Mouse (Mus musculus) 3134 (cell line): ENCODE data around the gene Txnrd2.

Experiments used
- DNase-seq: peaks from one replicate; pipeline ENCODE4 v3.0.0-alpha.2; 2011; ENCODE audit warnings: low spot score; ENCODE audit not compliant: insufficient read length; ENCODE audit errors: extremely low read depth

Gene Txnrd2

DNA sequence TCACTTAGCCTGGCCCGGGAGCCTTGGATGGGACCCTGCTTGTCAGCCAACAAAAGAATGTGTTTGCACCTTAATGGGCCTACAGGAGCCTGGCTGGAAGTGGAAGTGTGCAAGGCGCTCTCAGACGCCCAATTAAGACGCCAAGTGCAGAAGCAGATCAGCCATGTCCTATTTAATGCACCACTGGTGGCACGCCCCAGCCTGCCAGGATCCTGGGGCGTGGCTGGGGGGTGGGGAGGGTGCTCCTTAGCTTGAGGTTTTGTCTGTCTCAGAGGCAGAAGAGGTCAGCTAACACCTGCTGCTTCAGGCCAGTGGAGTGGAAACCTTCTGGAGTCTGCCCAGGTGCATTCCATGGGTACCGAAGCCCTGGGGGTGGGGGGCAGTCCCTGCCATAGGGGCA is 53.5 kb downstream of the Txnrd2 start:
- DNase-seq: peak; percentile 42

- DNase-seq: no peak
These were observed 54.8 kb downstream of the Txnrd2 start for GRCm38 (mm10) chr16:18480933-18481485.

- no peak for DNase-seq
These were observed 56.2 kb downstream of the Txnrd2 start for GRCm38 (mm10) chr16:18482431-18482830.

DNA sequence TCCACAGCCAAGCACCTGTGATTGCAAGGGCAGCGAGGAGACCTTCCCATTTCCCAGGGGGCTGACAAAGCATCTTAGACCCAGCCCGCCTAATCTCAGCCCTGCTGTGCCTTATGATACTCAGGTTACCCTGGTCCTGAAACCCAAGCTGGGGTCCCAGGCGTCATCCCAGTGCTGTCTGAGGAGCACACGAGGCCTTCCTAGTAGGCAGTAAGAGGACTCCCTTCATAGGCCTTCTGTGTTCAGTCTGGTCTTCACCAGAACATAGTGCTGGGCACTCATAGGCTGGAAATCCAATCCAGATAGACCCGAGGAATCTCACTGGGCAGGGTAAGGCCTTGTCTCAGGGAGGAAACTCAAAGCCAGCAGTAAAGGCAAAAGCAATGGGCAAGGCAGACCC is 57.7 kb downstream of the Txnrd2 start:
- no peak for DNase-seq

GRCm38 (mm10) chr16:18484386-18484785 is 58.2 kb downstream of the Txnrd2 start:
- DNase-seq: no peak

DNA sequence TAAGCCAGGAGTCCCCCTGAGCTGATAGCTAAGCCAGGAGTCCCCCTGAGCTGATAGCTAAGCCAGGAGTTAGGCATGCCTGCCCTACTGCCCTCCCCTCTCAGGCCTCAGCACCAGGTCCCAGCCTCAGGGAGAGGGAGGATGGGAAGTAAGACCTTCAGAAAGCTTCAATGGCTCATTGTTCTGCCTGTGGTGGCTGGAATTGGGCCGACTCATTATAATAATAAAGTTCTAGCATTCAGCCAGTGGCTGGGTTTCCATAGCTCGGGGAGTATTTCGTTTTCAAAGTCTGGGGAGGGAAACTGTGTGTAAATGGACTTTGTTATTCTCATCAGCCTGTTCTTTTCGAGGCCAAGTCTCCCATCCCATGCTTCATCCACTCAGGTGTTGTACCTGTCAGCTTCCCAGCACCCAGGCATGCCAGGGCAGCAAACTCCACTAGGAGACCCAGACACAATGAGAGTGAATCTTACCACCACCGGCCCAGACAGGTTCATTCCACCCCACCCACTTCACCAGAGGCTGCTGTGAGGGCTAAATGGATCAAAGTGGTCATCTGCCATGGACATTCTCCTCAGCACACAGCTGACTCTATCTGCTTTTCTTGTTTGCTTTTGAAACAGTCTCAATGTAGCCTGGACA is 58.7 kb downstream of the Txnrd2 start:
- no peak for DNase-seq

DNA sequence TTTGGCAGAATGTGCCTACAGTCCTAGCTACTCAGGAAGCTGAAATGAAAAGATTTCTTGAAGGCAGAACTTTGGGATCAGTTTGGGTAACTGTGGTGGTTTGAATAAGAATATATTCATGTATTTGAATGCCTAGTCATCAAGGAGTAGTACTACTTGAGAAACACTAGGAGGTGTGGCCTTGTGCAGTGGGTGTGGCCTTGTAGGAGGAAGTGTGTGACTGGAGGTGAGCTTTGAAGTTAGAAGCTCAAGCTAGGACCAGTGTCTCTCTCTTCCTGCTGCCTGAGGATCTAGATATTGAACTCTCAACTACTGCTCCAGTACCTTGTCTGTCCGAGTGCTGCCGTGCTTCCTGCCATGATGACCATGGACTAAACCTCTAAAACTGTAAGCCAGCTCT is 59.9 kb downstream of the Txnrd2 start:
- DNase-seq: no peak

GRCm38 (mm10) chr16:18490281-18490680 is 64.1 kb downstream of the Txnrd2 start:
- no peak for DNase-seq

DNA sequence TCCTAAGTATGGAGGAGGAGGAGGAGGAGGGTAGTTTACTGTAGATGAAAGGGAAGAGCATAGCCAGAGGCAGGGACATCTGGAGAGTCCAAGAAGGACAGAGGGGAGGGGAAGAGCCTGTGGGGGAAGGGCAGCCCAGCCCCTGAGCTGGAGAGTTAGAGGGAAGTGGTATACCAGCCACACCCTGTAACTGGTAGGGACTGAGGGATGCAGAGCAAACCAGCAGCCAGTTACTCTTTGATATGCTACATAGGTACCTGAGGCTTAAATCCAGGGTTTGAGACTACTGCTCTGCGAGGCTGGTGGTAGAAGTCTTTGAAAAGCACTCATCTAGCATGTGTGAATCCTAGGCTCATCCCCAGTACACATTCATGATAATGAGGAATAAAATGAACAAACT is 64.7 kb downstream of the Txnrd2 start:
- DNase-seq: no peak

DNA sequence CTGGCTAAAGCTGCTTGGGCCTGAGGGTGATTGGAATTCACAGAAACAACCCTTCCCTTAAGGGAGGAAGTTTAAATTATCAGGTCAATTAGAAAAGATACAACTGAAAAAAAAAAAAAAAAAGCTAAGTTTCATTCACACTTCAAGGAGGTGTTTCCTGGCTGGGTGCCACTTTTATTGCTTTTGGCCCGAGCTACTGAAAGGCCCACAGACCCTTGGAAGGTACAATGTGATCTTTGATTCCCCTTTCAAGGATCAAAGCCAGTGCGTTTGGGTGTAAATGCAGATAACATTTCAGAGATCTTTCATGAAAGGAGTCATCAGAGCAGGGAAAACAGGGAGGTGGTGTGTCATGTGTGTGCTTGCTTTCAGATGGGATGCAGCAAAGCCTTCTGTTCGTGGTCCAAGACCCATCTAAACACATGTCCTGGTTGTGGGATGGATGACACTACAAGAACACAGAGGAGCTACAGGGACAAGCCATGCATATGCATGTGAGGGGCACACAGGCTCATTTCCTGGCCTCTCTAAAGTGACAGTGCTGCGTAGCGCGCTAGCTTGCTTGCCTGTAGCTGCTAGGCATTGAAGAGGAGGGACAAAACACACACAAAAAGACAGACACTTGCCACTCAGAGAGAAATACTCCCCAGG is 71.8 kb downstream of the Txnrd2 start:
- no peak for DNase-seq

DNA sequence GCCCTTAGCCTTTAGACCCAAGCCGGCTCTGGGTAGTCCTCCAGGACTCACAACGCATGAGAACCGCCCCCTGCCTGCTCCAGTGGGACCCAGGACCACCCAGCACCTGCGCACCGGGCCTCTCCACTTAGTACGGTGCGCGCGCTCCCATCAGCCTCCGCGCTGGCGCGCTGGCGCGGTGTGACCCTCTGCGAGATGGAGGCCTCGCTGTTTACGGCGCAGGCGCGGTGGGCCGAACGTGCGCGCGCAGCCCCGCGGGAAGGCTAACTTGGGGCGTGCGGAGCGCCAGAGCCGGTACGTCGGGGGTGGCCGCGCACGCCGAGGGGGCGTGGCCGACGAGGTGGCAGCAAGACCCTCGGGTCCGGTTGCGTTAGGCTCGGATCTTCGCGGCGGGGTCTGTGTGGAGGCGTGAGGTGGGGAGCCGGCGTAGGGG is 72.4 kb downstream of the Txnrd2 start, which contains the start of the genes Gnb1l and Rtl10:
TSS of gene Gnb1l (plus strand) at position 156 of the 433 bp plus-strand sequence.
TSS of gene Rtl10 (plus strand) at position 344 of the 433 bp plus-strand sequence.
- peak; percentile 98 for DNase-seq

- no peak for DNase-seq
These were observed 72.8 kb downstream of the Txnrd2 start for GRCm38 (mm10) chr16:18498996-18499395.

DNA sequence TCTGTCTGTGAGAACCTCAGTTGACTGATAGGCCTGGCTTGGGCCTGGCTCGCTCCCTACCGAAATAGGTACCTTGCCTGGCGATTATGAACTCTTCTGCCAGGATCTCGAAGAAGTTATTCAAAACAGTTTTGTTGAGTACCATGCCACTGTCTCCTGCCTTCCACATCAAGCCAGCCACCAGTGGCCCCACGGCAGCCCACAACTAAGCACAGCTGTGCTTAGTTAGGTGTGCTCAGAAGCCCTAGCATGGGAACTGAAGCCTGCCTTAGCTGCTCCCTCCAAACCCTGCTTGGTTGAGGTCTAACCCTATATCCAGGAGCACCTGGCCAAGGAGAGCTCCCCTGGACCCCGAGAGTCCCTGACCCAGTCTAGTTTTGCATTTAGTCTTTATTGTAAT is 75.3 kb downstream of the Txnrd2 start:
- no peak for DNase-seq

DNA sequence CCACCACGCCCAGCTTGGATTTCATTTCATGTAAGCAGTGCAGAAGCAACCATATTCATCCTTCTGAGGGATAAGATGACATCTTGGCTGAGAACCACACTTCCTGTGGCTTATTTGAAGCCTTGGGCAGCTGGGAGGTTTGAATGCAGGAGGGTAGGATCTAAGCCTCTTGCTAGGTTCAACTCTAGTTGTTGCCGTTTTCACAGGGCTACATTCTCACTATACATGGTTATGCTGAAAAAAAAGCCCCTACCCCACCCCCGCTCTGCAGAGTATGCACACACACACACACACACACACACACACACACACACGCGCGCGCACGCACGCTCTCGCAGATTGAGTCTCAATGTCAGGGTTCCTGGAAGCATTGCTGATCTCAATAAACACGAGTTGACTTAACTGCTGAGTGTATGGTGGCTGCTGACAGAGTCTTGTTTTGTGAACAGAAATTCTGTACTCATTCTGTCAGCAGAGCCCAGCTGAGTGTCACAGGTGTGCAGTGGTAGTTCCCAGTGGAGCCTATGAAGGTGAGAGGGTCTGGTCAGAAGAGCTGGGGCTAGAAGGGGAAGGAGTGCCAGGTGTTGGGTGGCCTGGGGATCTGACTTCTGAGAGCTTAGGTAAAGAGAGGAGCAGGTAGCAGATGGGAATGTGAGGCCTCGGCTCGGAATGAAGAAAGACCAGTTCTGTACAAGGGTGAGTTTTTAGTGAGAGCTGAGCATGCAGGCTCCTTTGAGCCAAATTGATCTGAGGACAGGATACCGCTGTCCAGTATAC is 77.6 kb downstream of the Txnrd2 start:
- DNase-seq: no peak

DNA sequence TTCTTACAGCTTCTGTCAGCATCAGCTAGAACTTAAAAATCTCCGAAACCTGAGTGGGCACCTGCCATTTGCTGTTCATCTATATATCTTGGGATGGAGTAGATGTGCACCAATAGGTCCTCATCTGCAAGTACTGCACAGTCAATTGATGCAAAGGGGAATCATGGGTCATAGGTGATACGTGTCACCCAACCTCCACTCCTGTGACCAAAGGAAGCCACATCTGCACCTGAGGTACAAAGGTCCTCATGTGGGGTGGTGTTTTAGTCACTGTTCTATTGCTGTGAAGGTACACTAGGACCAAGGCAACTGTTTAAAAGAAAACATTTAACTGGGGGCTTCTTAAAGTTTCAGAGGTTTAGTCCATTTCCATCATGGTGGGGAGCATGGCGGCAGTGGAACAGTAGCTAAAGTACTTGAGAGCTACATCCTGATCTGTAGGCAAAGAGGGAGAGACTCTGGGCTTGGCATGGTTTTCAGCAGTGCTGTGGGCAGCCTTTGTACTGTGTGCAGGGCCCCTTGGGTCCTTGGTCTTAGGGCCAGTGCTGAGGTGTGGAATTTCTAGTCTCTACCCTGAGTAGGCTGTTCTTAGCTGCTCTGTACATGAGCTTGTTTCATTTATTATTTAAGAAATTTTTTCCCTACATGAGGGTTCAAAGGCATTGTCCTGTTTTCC is 80.5 kb downstream of the Txnrd2 start:
- no peak for DNase-seq

- DNase-seq: no peak
These were observed 81.0 kb downstream of the Txnrd2 start for GRCm38 (mm10) chr16:18507200-18507549.

DNA sequence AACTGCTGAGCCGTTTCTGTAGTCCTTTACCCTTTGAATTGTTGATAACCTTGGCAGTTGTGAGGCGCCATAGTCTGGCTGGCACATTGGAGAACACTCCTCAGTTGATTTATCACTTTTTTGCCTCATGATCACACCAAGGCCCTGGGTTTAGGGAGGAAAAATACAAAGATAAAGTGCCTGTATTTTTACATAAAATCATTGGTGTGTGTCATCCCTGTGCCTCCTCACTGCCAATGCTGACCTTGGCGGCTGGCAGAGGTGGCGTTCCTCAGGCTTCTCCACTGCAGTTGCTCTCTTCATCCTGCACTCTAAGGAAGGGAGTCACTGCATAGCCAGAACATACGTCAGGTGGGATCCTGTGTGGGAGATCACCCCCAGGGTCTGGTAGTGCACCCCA is 85.6 kb downstream of the Txnrd2 start:
- DNase-seq: no peak

DNA sequence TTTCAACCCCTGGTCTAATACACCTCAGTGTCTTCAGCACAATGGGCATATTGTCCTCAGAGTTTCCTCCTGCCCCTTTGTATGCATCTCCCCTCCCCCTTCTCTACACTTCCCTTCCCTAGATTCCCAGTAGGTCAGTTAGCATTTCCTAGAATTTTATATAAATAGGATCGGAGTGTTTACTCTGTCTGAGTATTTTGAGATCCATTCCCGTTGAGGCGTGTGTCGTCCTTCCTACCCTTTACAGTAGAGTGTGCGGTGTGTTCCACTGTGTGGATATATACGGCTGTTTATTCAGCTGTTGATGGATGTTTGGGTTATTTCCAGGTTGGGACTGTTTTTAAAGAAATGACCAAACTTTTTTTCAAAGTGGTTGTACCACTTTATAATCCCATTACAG is 87.3 kb downstream of the Txnrd2 start:
- no peak for DNase-seq

DNA sequence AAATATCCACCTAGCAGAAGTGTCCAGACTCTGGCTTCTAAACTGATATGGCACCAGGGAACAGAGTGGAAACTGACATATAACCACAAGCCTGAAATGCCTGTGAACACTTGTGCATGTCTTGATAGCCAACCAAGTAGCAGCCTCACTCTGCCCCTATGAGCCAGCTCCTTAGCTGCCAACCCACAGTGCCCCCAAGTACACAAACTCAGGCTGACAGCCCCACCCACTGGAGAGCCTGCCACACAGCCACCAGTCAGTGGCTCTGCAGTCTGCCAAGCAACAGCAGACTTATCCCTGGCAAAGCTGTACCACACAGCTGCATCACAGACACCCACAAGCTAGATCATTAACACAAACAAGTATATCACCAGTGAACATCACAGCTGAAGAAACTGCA is 91.9 kb downstream of the Txnrd2 start:
- DNase-seq: no peak

DNA sequence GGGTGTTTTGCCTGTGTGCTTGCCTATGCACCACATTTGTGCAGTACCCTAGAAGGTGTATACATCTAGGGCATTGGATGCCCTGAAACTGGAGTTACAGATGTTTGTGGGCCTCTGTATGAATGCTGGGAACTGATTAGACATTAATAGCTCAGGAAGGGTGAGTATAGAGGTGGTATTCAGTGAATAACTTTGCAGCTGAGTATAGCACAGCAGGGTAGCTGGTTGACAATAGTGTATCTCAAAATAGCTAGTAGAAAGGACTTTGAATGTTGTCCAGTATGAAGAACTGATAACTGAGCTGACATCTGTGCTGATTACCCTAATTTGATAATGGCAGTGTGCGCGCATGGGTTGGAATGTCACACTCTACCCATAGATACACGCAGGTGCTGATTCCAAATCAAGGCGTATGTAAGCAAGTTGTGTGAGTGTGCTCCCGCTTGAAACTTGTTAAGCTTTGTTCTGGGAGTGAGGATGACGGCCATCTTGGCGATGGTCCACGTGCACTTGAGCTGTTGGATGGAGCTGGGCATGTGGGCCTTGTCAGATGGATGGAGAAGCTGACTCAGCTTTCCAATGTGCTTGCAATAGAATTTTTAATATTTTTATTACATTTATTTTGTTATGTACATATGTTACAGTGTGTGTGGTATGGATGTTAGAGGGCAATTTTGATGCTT is 97.5 kb downstream of the Txnrd2 start:
- no peak for DNase-seq
